Mouse (Mus musculus): ENCODE measurements around the gene Klk12. TPM values are rescaled to one million over a fixed set of nuclear protein-coding genes. Genes with fewer than 3 reads are reported as not detected.

Klk12 gene
- total RNA-seq (2021): not detected

GRCm38 (mm10) chr7:43768597-43768996 is at the start of gene Klk12:
TSS of gene Klk12 (plus strand) at chr7:43768897.
- DNase-seq (ENCODE audit: low spot score in 2 of 2): no peak
- intact Hi-C loops (cut with DNase I): no loop called here

- intact Hi-C loops (cut with DNase I): no loop called here
- no peak for DNase-seq (ENCODE audit: low spot score in 2 of 2)
These were observed 20.9 kb upstream of the Klk12 start for GRCm38 (mm10) chr7:43747788-43748187.

- no peak for DNase-seq (ENCODE audit: low spot score in 2 of 2)
- intact Hi-C loops (cut with DNase I): no loop called here
These were observed 15.9 kb upstream of the Klk12 start for GRCm38 (mm10) chr7:43752806-43753205.

- intact Hi-C loops (cut with DNase I): no loop called here
- no peak for DNase-seq (ENCODE audit: low spot score in 2 of 2)
These were observed 2.2 kb upstream of the Klk12 start for GRCm38 (mm10) chr7:43766484-43766883.

- no peak for DNase-seq (ENCODE audit: low spot score in 2 of 2)
- intact Hi-C loops (cut with DNase I): no loop called here
These were observed 939 bp downstream of the Klk12 start for GRCm38 (mm10) chr7:43769636-43770035.

GRCm38 (mm10) chr7:43770701-43771100 is 2.0 kb downstream of the Klk12 start:
- intact Hi-C loops (cut with DNase I): no loop called here
- DNase-seq (ENCODE audit: low spot score in 2 of 2): no peak

- DNase-seq (ENCODE audit: low spot score in 2 of 2): no peak
These were observed 3.2 kb downstream of the Klk12 start for GRCm38 (mm10) chr7:43771916-43772315.

GRCm38 (mm10) chr7:43772901-43773300 is 4.2 kb downstream of the Klk12 start:
- intact Hi-C loops (cut with DNase I): no loop called here
- DNase-seq (ENCODE audit: low spot score in 2 of 2): no peak

More at GRCm38 (mm10) chr7:43771916-43772315, 3.2 kb downstream of the Klk12 start:
- intact Hi-C loops (cut with DNase I): no loop called here

GRCm38 (mm10) chr7:43774364-43774763 is 5.7 kb downstream of the Klk12 start, which contains the start of gene Klk11:
TSS of gene Klk11 (plus strand) at chr7:43774604.
- intact Hi-C loops (cut with DNase I): no loop called here
- DNase-seq (ENCODE audit: low spot score in 2 of 2): no peak

- intact Hi-C loops (cut with DNase I): no loop called here
- no peak for DNase-seq (ENCODE audit: low spot score in 2 of 2)
These were observed 6.1 kb downstream of the Klk12 start for GRCm38 (mm10) chr7:43774802-43775201.

- DNase-seq (ENCODE audit: low spot score in 2 of 2): no peak
- intact Hi-C loops (cut with DNase I): no loop called here
These were observed 6.8 kb downstream of the Klk12 start for GRCm38 (mm10) chr7:43775311-43776057.

GRCm38 (mm10) chr7:43776506-43776905 is 7.8 kb downstream of the Klk12 start:
- DNase-seq (ENCODE audit: low spot score in 2 of 2): no peak
- intact Hi-C loops (cut with DNase I): no loop called here

GRCm38 (mm10) chr7:43777423-43777822 is 8.7 kb downstream of the Klk12 start:
- intact Hi-C loops (cut with DNase I): no loop called here
- DNase-seq (ENCODE audit: low spot score in 2 of 2): no peak

- intact Hi-C loops (cut with DNase I): no loop called here
- no peak for DNase-seq (ENCODE audit: low spot score in 2 of 2)
These were observed 9.7 kb downstream of the Klk12 start for GRCm38 (mm10) chr7:43778176-43778970.

- no peak for DNase-seq (ENCODE audit: low spot score in 2 of 2)
- intact Hi-C loops (cut with DNase I): loop anchor here (5.0 to 10.0 kb wide), 2 partner anchors 95 to 103 kb away; no protein-coding TSS in a partner anchor
These were observed 11.5 kb downstream of the Klk12 start for GRCm38 (mm10) chr7:43780241-43780640.

- DNase-seq (ENCODE audit: low spot score in 2 of 2): no peak
- intact Hi-C loops (cut with DNase I): loop anchor here (5.0 to 10.0 kb wide), 2 partner anchors 94 to 103 kb away; no protein-coding TSS in a partner anchor
These were observed 12.0 kb downstream of the Klk12 start, which contains the start of gene Klk10 for GRCm38 (mm10) chr7:43780746-43781145. TSS of gene Klk10 (plus strand) at chr7:43781035.

- intact Hi-C loops (cut with DNase I): loop anchor here (5.0 to 10.0 kb wide), 2 partner anchors 93 to 104 kb away; no protein-coding TSS in a partner anchor
- no peak for DNase-seq (ENCODE audit: low spot score in 2 of 2)
These were observed 12.8 kb downstream of the Klk12 start for GRCm38 (mm10) chr7:43781541-43781940.

GRCm38 (mm10) chr7:43782275-43783265 is 13.9 kb downstream of the Klk12 start:
- intact Hi-C loops (cut with DNase I): loop anchor here (5.0 to 10.0 kb wide), 2 partner anchors 92 to 105 kb away; no protein-coding TSS in a partner anchor

GRCm38 (mm10) chr7:43785286-43785685 is 16.6 kb downstream of the Klk12 start:
- intact Hi-C loops (cut with DNase I): loop anchor here (10.0 kb wide), 1 partner anchor 90 kb away; no protein-coding TSS in a partner anchor
- no peak for DNase-seq (ENCODE audit: low spot score in 2 of 2)

More at GRCm38 (mm10) chr7:43782275-43783265, 13.9 kb downstream of the Klk12 start:
- DNase-seq (ENCODE audit: low spot score in 2 of 2): peak; percentile 31 to 45
